27 mouse cellular contexts compared by ENCODE assay signal in the genomic region with DNA sequence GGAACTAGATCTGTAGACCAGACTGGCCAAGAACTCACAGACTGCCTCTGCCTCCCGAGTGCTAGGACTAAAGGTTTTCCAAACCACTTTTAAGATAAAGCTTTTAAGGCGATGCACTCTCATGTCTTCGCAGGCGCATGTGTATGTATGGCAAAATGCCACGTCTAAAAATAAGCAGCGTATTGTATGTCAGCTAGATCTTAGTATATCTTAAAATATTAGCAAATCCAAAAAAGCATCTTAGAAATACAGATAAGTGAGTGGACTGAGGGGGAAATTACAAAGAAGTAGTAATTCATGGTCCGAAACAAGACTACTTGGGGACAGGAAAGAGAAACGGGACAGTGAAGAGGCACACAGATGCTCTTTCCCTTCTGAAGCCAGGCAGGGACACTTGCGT. TPM values are rescaled to one million over a fixed set of nuclear protein-coding genes. Genes with fewer than 3 reads are reported as not detected.
DNase-seq lines count a peak whose midpoint lies in the region; ATAC-seq lines count a peak whose summit lies in the region.
"Had no signal": no experiment of that assay in that cellular context is flagged by ENCODE, and none has a peak within 500 bp of the region (broad histone marks: within the 10 kb centered on the region; RNA-seq: fewer than 3 reads in every experiment).

No protein-coding gene starts in this region.

- no peaks in the 10 kb centered on the region for H3K27me3 ChIP-seq in erythroblast, embryonic 14.5 days (ENCODE audit: control insufficient read depth)
- no peaks in the 10 kb centered on the region for H3K27me3 ChIP-seq in megakaryocyte, embryonic 14.5 days (replicated peaks)
- no peaks in the 10 kb centered on the region for H3K27me3 ChIP-seq in liver, embryonic 15.5 days
- H3K27me3 ChIP-seq in hindbrain, embryonic 16.5 days (replicated peaks; ENCODE audit: control insufficient read depth, insufficient read depth, low read length): no peaks in the 10 kb centered on the region
- H3K27me3 ChIP-seq: heart, embryonic 13.5 days; kidney, embryonic 15.5 days; midbrain, embryonic 13.5 days; Patski; stomach, embryonic 15.5 days had no signal

- no peak overlapping the region for H3K9ac ChIP-seq in liver, embryonic 15.5 days
- no peak overlapping the region for H3K9ac ChIP-seq in hindbrain, embryonic 16.5 days (ENCODE audit: low read depth, low read length)

- H3K9me3 ChIP-seq in erythroblast, embryonic 14.5 days (ENCODE audit: control insufficient read depth, low read length): no peaks in the 10 kb centered on the region
- no peaks in the 10 kb centered on the region for H3K9me3 ChIP-seq in megakaryocyte, embryonic 14.5 days
- no peaks in the 10 kb centered on the region for H3K9me3 ChIP-seq in liver, embryonic 15.5 days (replicated peaks)
- H3K9me3 ChIP-seq in hindbrain, embryonic 16.5 days (ENCODE audit: control insufficient read depth, low read length): no peaks in the 10 kb centered on the region
- H3K9me3 ChIP-seq: heart, embryonic 13.5 days; kidney, embryonic 15.5 days; midbrain, embryonic 13.5 days; stomach, embryonic 15.5 days had no signal

- H3K36me3 ChIP-seq in erythroblast, embryonic 14.5 days (ENCODE audit: control insufficient read depth): peaks cover 28% of the 10 kb centered on the region
- H3K36me3 ChIP-seq in megakaryocyte, embryonic 14.5 days (replicated peaks; ENCODE audit: low read length): peaks cover 2% of the 10 kb centered on the region
- H3K36me3 ChIP-seq in liver, embryonic 15.5 days (replicated peaks): peaks cover 12% of the 10 kb centered on the region; the same call in 1 of the 2 replicates
- no peaks in the 10 kb centered on the region for H3K36me3 ChIP-seq in hindbrain, embryonic 16.5 days (ENCODE audit: control insufficient read depth, insufficient read depth, low read length)
- H3K36me3 ChIP-seq: kidney, embryonic 15.5 days; midbrain, embryonic 13.5 days; stomach, embryonic 15.5 days had no signal

- DNase-seq in heart, postnatal 4 days: no peak
- DNase-seq: adrenal gland, postnatal 10 days; cerebellum, adult 18-20 months; gastrocnemius, postnatal 10 days; heart, adult 18-20 months; kidney, postnatal 4 days; layer of hippocampus, adult 9-11 months; left cerebral cortex, postnatal 4 days; lung, postnatal 4 days; right cerebral cortex, postnatal 25 days; thymus, adult 2 months had no signal

- 72% methylated on average over 9 of the region's 9 CpGs for WGBS in liver, embryonic 15.5 days (ENCODE audit: insufficient replicate concordance)
- WGBS in hindbrain, embryonic 16.5 days: 93% methylated on average over 9 of the region's 9 CpGs

- peaks cover 36% of the 10 kb centered on the region for H3K4me1 ChIP-seq in erythroblast, embryonic 14.5 days (ENCODE audit: control insufficient read depth)
- peaks cover 37% of the 10 kb centered on the region for H3K4me1 ChIP-seq in megakaryocyte, embryonic 14.5 days
- H3K4me1 ChIP-seq in liver, embryonic 15.5 days (replicated peaks): peaks cover 35% of the 10 kb centered on the region
- H3K4me1 ChIP-seq in hindbrain, embryonic 16.5 days (ENCODE audit: control insufficient read depth, insufficient read depth, low read depth, low read length): peaks cover 16% of the 10 kb centered on the region

- peak overlapping the region; percentile 79 for H3K4me3 ChIP-seq in erythroblast, embryonic 14.5 days (replicated peaks)
- peak overlapping the region; percentile 96 for H3K4me3 ChIP-seq in megakaryocyte, embryonic 14.5 days (replicated peaks)
- peak overlapping the region; percentile 97 for H3K4me3 ChIP-seq in liver, embryonic 15.5 days (replicated peaks)
- no peak overlapping the region for H3K4me3 ChIP-seq in hindbrain, embryonic 16.5 days (ENCODE audit: low read length)

- no peak for ATAC-seq in erythroblast, adult 5-6 weeks (replicated peaks; ENCODE audit: low FRiP score, poor library complexity, severe bottlenecking)
- no peak for ATAC-seq in megakaryocyte, adult 5-6 weeks (ENCODE audit: poor library complexity, severe bottlenecking)
- no peak for ATAC-seq in liver, embryonic 15.5 days (ENCODE audit: insufficient read depth)
- no peak for ATAC-seq in hindbrain, embryonic 16.5 days
- ATAC-seq: hindbrain, postnatal 0 days; intestine, postnatal 0 days; midbrain, embryonic 13.5 days; Patski had no signal

- H3K27ac ChIP-seq in liver, embryonic 15.5 days (replicated peaks): peak overlapping the region; percentile 100
- H3K27ac ChIP-seq in hindbrain, embryonic 16.5 days (ENCODE audit: low read depth, low read length): no peak overlapping the region
- H3K27ac ChIP-seq: left cerebral cortex, adult 2 months had no signal

- peak overlapping the region; percentile 82 for H3K4me2 ChIP-seq in liver, embryonic 15.5 days
- H3K4me2 ChIP-seq in hindbrain, embryonic 16.5 days (ENCODE audit: low read length): no peak overlapping the region

RNA-seq across cellular contexts. Expression of a gene that starts 1.4 kb away (rescaled TPM):
- 4.1 and 5.3 TPM in 2 replicates for polyA plus RNA-seq in erythroblast, embryonic 14.5 days (2012)
- 30.1 and 40.0 TPM in 2 replicates for total RNA-seq in erythroblast, adult 5-6 weeks (2015; ENCODE audit: low replicate concordance)
- 17.3 and 21.9 TPM in 2 replicates for total RNA-seq in erythroblast, adult 5-6 weeks (2017; ENCODE audit: low replicate concordance)
- 7.6 and 14.4 TPM in 2 replicates for polyA plus RNA-seq in megakaryocyte, embryonic 14.5 days (2012; ENCODE audit: insufficient read depth, low replicate concordance)
- total RNA-seq in megakaryocyte, adult 5-6 weeks (2015): 23.9 and 27.7 TPM in 2 replicates
- 10.4 and 11.4 TPM in 2 replicates for total RNA-seq in megakaryocyte, adult 5-6 weeks (2017)
- polyA plus RNA-seq in liver, embryonic 15.5 days (2015; fragmentation: Nextera tagmentation; extraction: Ambion mirVana): 33.5 and 33.9 TPM in 2 replicates
- 45.0 and 46.0 TPM in 2 replicates for polyA plus RNA-seq in hindbrain, embryonic 16.5 days (2015; fragmentation: Nextera tagmentation; extraction: Ambion mirVana)
- total RNA-seq in heart, postnatal 4 days (2021): 10 to 100 TPM; 14.4 to 15.7 TPM

RNA-seq across cellular contexts. Expression of a gene that starts 38.2 kb away (rescaled TPM):
- polyA plus RNA-seq in erythroblast, embryonic 14.5 days (2012): not detected in 2 replicates
- not detected in 2 replicates for total RNA-seq in erythroblast, adult 5-6 weeks (2015; ENCODE audit: low replicate concordance)
- total RNA-seq in erythroblast, adult 5-6 weeks (2017; ENCODE audit: low replicate concordance): 0.68 TPM in 1 of 2 replicates, not detected in the other
- polyA plus RNA-seq in megakaryocyte, embryonic 14.5 days (2012; ENCODE audit: insufficient read depth, low replicate concordance): not detected in 2 replicates
- total RNA-seq in megakaryocyte, adult 5-6 weeks (2015): 0.07 TPM in 1 of 2 replicates, not detected in the other
- total RNA-seq in megakaryocyte, adult 5-6 weeks (2017): 0.57 TPM in 1 of 2 replicates, not detected in the other
- polyA plus RNA-seq in liver, embryonic 15.5 days (2015; fragmentation: Nextera tagmentation; extraction: Ambion mirVana): 0.03 TPM in 1 of 2 replicates, not detected in the other
- polyA plus RNA-seq in hindbrain, embryonic 16.5 days (2015; fragmentation: Nextera tagmentation; extraction: Ambion mirVana): 0.39 and 0.43 TPM in 2 replicates
- total RNA-seq in heart, postnatal 4 days (2021): under 1 TPM; 0.36 to 0.45 TPM
- total RNA-seq: common myeloid progenitor, adult 5-6 weeks; neutrophil, adult 5-6 weeks had no signal

RNA-seq across cellular contexts. Expression of a gene that starts 41.0 kb away (rescaled TPM):
- 1.5 and 1.6 TPM in 2 replicates for polyA plus RNA-seq in erythroblast, embryonic 14.5 days (2012)
- total RNA-seq in erythroblast, adult 5-6 weeks (2015; ENCODE audit: low replicate concordance): 10.2 and 10.9 TPM in 2 replicates
- total RNA-seq in erythroblast, adult 5-6 weeks (2017; ENCODE audit: low replicate concordance): 9.3 and 11.7 TPM in 2 replicates
- polyA plus RNA-seq in megakaryocyte, embryonic 14.5 days (2012; ENCODE audit: insufficient read depth, low replicate concordance): 8.3 and 8.8 TPM in 2 replicates
- 16.3 and 18.3 TPM in 2 replicates for total RNA-seq in megakaryocyte, adult 5-6 weeks (2015)
- total RNA-seq in megakaryocyte, adult 5-6 weeks (2017): 11.4 and 11.6 TPM in 2 replicates
- 14.7 and 16.8 TPM in 2 replicates for polyA plus RNA-seq in liver, embryonic 15.5 days (2015; fragmentation: Nextera tagmentation; extraction: Ambion mirVana)
- 16.3 and 18.7 TPM in 2 replicates for polyA plus RNA-seq in hindbrain, embryonic 16.5 days (2015; fragmentation: Nextera tagmentation; extraction: Ambion mirVana)
- 10 to 100 TPM; 19.0 to 21.6 TPM for total RNA-seq in heart, postnatal 4 days (2021)
